Mouse (Mus musculus): ENCODE results near the gene Dnajc6. TPM values are rescaled to one million over a fixed set of nuclear protein-coding genes. Genes with fewer than 3 reads are reported as not detected.

Dnajc6 gene
- 2.6 and 3.3 TPM in 2 replicates for polyA plus RNA-seq (2016; fragmentation: Nextera tagmentation; extraction: Ambion mirVana)

DNA sequence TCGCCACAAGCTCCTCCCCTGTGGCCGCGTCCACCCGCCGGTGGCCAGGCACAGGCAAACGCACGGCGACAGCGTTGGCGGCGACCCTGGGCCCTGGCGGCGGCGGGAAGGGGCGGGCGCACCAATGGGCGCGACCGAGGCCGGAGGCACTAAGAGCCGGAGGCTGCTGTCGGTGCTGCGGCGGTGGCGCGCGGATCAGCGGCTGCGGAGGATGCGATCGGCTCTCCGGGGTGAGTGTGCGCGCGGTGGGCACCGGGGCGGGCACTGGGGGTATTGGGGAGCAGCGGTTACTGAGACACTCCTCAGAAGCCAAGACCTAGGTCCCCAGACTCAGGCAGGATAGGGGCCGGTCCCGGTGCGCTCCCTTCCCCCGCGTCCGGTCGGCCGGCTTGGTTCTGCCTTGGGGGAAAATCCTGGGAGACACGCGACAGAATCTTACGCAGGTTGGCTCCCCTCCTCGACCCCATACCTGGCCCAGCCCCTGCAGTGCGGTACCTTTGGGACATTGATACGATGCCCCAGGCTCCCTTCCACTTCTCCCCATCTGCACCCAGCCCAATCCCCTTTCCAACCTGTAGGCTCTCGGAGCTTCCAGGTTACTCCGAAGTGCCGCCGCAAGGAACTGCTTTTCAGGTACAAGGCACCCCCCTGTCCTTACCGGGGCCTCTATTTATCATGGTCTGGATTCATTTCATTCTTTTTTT is at the start of gene Dnajc6:
Dnajc6 (plus strand) TSS at position 115 of the 704 bp plus-strand sequence.
- Histone ChIP-seq H3K27me3 (peaks cover 30% of the 10 kb centered on the region), H3K9ac (peak within 1 kb of the TSS; percentile 47), H3K4me2 (replicated peaks) (peak within 1 kb of the TSS; percentile 99), H3K9me3 (no peaks in the 10 kb centered on the region), H3K36me3 (no peaks in the 10 kb centered on the region), H3K4me1 (peaks cover 14% of the 10 kb centered on the region; the same call in 1 of the 2 replicates), H3K27ac (no peak within 1 kb of the TSS), H3K4me3 (peak within 1 kb of the TSS; percentile 64)
- WGBS = under 1% methylated on average over 57 of the region's 57 CpGs
- peak; percentile 71; the same call in 1 of the 2 replicates for ATAC-seq (ENCODE audit: insufficient number of reproducible peaks, insufficient read depth, low FRiP score, low TSS enrichment)

DNA sequence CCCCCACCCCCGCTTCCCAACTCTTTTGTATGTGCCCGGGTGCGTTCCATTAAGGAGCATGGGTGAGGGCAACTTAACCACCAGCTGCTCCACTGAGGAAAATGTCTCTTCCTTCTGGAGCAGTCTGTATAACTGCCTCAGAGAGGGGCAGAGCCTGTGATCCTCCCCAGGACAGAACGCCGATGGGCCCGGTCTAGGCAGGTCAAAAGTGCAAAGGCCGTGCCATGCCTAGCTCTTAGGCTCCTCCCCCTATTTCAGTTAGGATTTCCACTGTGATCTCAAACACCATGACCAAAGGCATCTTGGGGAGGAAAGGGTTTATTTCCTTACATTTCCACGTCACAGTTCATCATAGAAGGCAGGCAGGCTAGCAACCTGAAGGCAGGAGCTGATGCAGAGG is 47.7 kb upstream of the Dnajc6 start:
- Histone ChIP-seq H3K27ac (no peak overlapping the region), H3K36me3 (no peaks in the 10 kb centered on the region), H3K9me3 (no peaks in the 10 kb centered on the region), H3K4me3 (no peak overlapping the region), H3K9ac (no peak overlapping the region), H3K4me2 (replicated peaks) (no peak overlapping the region), H3K4me1 (no peaks in the 10 kb centered on the region), H3K27me3 (no peaks in the 10 kb centered on the region)
- WGBS = 79% methylated on average over 8 of the region's 8 CpGs
- ATAC-seq (ENCODE audit: insufficient number of reproducible peaks, insufficient read depth, low FRiP score, low TSS enrichment) = no peak

DNA sequence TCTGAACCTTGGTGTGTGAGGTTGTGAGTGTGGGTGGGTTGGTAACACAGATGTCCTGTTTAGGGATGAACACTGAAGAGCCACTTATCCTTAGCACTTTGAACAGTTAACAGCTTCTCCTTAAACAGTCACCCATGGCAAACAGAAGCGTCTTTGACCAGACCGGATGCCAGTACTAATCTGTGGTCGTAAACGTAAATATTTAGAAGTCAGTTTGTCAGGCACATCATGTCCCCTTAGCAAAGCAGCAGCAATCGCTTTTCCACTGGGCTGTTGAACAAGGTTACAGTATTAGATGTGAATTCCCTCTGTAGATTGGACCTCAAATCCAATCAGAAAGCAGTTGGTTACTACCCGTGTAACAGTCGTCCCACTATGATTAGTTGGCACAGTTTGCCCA is 47.1 kb upstream of the Dnajc6 start:
- WGBS = 86% methylated on average over 7 of the region's 7 CpGs
- Histone ChIP-seq H3K27me3 (no peaks in the 10 kb centered on the region), H3K27ac (no peak overlapping the region), H3K9ac (no peak overlapping the region), H3K4me2 (replicated peaks) (no peak overlapping the region), H3K4me1 (no peaks in the 10 kb centered on the region), H3K36me3 (no peaks in the 10 kb centered on the region), H3K9me3 (no peaks in the 10 kb centered on the region), H3K4me3 (no peak overlapping the region)
- no peak for ATAC-seq (ENCODE audit: insufficient number of reproducible peaks, insufficient read depth, low FRiP score, low TSS enrichment)

DNA sequence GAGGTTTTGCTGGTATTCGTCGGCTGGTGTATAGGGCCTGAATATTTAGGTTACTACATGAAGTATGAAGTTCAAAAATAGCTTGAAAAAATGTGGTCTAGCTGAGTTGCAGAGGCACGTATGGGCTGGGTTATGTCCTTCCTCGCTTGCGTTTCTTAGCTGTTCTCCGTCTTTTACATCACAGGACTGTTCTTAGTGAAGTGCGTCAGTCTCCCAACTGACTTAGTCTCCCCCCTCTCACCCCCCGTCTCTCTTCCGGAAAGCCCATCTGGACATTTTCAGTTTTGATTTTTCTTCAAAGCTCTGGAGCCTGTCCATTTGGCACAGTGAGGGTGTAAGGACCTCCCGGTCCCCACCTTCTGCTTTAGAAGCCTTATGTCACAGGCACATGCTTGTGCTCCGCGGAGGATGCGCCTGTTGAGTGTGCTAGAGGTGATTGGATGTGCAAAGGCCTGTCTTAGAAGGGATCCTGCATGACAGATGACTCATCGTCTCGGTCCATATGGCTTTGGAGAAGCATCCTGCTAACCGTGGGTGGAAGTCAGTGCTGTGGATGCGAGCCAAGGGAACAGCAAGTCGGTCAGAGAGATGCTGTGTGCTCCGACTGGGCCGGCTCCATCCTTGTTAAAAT is 46.2 kb upstream of the Dnajc6 start:
- 87% methylated on average over 20 of the region's 20 CpGs for WGBS
- Histone ChIP-seq H3K27ac (no peak overlapping the region), H3K4me1 (no peaks in the 10 kb centered on the region), H3K36me3 (no peaks in the 10 kb centered on the region), H3K9me3 (no peaks in the 10 kb centered on the region), H3K4me2 (replicated peaks) (no peak overlapping the region), H3K9ac (no peak overlapping the region), H3K27me3 (no peaks in the 10 kb centered on the region), H3K4me3 (no peak overlapping the region)
- no peak for ATAC-seq (ENCODE audit: insufficient number of reproducible peaks, insufficient read depth, low FRiP score, low TSS enrichment)

DNA sequence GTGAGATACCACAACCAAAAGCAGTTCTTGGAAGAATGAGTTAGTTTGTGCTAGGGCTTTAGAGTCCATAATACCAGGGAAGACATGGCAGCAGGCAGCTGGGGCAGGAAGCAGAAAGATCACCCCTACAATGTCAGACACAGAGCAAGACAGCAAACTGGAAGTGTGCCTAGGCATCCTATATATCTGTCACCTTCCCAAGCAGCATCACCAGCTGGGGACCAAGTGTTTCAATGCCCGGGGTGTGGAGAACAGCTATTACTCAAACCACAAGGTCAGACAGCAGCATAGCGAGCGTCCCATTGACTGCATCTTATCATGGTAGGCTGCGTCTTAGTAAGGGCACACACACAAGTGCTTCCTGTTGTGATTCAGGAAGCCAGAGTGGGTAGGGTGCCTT is 45.4 kb upstream of the Dnajc6 start:
- Histone ChIP-seq H3K4me3 (no peak overlapping the region), H3K4me1 (no peaks in the 10 kb centered on the region), H3K36me3 (no peaks in the 10 kb centered on the region), H3K9ac (no peak overlapping the region), H3K4me2 (replicated peaks) (no peak overlapping the region), H3K9me3 (no peaks in the 10 kb centered on the region), H3K27ac (no peak overlapping the region), H3K27me3 (no peaks in the 10 kb centered on the region)
- ATAC-seq (ENCODE audit: insufficient number of reproducible peaks, insufficient read depth, low FRiP score, low TSS enrichment) = no peak
- 88% methylated on average over 4 of the region's 4 CpGs for WGBS

DNA sequence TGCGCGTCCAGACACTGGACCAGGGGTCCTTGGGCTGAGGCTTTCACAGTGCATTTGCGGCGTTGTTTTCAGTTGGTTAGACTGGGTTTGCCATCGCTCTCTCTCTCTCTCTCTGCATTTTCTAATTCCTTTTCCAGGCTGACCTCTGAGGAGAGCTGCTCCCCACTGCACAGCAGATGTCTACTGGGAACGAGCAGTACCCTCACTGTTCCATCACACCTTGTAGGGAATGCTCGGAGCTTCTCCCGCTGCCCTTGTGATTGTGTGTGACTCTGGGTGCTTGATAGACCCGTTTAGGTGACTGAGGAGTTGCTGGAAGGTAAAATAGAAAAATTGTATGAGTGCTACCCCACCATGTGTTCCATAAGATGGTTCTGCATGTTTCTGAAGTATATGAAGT is 43.6 kb upstream of the Dnajc6 start:
- Histone ChIP-seq H3K27ac (no peak overlapping the region), H3K4me1 (no peaks in the 10 kb centered on the region; the same call in 1 of the 2 replicates), H3K36me3 (no peaks in the 10 kb centered on the region), H3K9ac (no peak overlapping the region), H3K4me2 (replicated peaks) (no peak overlapping the region), H3K27me3 (no peaks in the 10 kb centered on the region), H3K4me3 (no peak overlapping the region), H3K9me3 (no peaks in the 10 kb centered on the region)
- 89% methylated on average over 9 of the region's 9 CpGs for WGBS
- no peak for ATAC-seq (ENCODE audit: insufficient number of reproducible peaks, insufficient read depth, low FRiP score, low TSS enrichment)

DNA sequence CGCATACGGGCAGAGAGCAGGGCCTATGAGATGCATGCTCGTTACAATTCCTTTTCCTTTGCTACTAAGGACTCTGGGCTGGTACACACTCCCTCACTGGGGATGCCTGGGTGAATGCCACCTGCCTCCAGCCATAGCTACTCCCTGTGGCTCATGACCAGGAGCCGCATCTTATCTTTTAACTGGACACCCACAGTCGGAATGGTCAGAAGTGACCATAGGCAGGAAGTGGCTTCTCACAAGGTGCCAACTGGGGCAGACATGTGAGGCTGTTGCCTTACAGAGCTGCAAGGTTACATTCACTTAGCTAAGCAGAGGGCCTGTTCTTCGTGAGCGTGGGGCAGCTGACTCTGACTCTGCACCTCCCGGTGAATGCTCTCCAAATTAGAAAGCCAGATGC is 39.3 kb upstream of the Dnajc6 start:
- ATAC-seq (ENCODE audit: insufficient number of reproducible peaks, insufficient read depth, low FRiP score, low TSS enrichment) = no peak
- Histone ChIP-seq H3K27me3 (no peaks in the 10 kb centered on the region), H3K4me1 (no peaks in the 10 kb centered on the region; the same call in 1 of the 2 replicates), H3K9me3 (no peaks in the 10 kb centered on the region), H3K4me2 (replicated peaks) (no peak overlapping the region), H3K36me3 (no peaks in the 10 kb centered on the region), H3K27ac (no peak overlapping the region), H3K9ac (no peak overlapping the region), H3K4me3 (no peak overlapping the region)
- 86% methylated on average over 8 of the region's 8 CpGs for WGBS

DNA sequence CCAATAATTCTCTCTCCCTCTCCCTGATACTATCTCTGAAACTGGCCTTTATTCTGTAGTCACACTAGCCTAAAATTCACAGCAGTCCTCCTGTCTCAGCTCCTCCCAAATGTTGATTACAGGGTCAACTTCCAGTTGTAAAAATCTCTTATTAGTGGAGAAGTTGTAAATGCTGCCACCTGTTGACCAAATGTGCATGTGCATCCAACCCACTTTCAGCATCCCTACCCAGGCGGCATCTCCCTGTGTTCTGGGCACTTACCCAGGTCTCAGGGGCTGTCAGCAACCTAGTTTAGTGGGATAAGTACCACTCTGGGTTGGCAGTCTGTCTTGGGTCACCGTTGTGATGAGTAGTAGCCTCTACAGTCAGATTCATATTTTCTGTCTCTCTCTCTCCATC is 38.1 kb upstream of the Dnajc6 start:
- no peak overlapping the region for H3K9ac ChIP-seq
- ATAC-seq (ENCODE audit: insufficient number of reproducible peaks, insufficient read depth, low FRiP score, low TSS enrichment) = no peak
- no peaks in the 10 kb centered on the region; the same call in 1 of the 2 replicates for H3K4me1 ChIP-seq
- H3K36me3 ChIP-seq = no peaks in the 10 kb centered on the region
- no peak overlapping the region for H3K27ac ChIP-seq
- H3K9me3 ChIP-seq = no peaks in the 10 kb centered on the region
- no peak overlapping the region for H3K4me3 ChIP-seq
- H3K4me2 ChIP-seq (replicated peaks) = no peak overlapping the region
- no peaks in the 10 kb centered on the region for H3K27me3 ChIP-seq
- WGBS = 63% methylated on average over 2 of the region's 2 CpGs

DNA sequence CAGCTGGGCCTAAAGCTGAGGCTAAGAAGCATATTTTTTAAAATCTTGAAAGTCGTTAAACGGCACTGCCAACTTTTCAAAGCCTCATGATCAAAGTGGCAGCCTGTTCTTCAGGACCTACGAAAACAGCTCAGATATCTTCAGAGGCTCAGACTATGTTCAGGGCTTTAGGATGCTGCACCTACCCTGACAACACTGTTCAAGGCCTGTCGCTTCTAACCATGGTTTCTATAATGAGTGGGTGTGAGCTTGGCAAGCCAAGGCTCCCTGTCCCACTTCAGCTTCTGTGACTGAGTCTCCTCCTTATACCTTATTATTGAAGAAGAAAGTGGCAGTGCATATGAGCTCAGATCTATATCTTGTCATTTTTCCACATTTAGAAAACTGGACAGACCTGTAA is 37.1 kb upstream of the Dnajc6 start:
- H3K9me3 ChIP-seq = no peaks in the 10 kb centered on the region
- H3K4me3 ChIP-seq = no peak overlapping the region
- H3K36me3 ChIP-seq = no peaks in the 10 kb centered on the region
- no peaks in the 10 kb centered on the region for H3K27me3 ChIP-seq
- no peak overlapping the region for H3K27ac ChIP-seq
- ATAC-seq (ENCODE audit: insufficient number of reproducible peaks, insufficient read depth, low FRiP score, low TSS enrichment) = no peak
- no peaks in the 10 kb centered on the region; the same call in 1 of the 2 replicates for H3K4me1 ChIP-seq
- 87% methylated on average over 4 of the region's 4 CpGs for WGBS
- H3K4me2 ChIP-seq (replicated peaks) = no peak overlapping the region
- no peak overlapping the region for H3K9ac ChIP-seq

DNA sequence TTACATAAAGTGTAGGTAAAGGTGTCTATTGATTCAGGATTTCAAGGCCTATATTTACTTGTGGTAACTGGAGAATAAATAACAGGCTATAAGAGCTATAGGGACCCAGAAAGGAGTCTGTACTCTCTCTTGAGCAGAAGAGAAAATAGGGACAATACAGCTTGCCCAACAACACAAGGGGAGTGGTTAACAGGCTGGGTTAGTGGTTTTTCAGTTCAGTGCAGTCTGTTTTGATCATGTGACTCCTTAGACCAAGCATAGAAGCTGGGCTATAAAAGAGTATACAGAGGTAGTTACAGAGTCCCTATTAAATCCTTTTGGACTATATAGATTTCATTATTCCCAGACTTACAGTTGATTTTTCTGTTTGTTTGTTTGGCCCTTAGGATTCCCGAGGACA is 36.3 kb upstream of the Dnajc6 start:
- no peak overlapping the region for H3K4me2 ChIP-seq (replicated peaks)
- H3K4me3 ChIP-seq = no peak overlapping the region
- no peaks in the 10 kb centered on the region for H3K27me3 ChIP-seq
- H3K27ac ChIP-seq = no peak overlapping the region
- no peak for ATAC-seq (ENCODE audit: insufficient number of reproducible peaks, insufficient read depth, low FRiP score, low TSS enrichment)
- H3K9me3 ChIP-seq = no peaks in the 10 kb centered on the region
- H3K4me1 ChIP-seq = no peaks in the 10 kb centered on the region; the same call in 1 of the 2 replicates
- no peaks in the 10 kb centered on the region for H3K36me3 ChIP-seq
- H3K9ac ChIP-seq = no peak overlapping the region
- 89% methylated on average over 1 of the region's 1 CpGs for WGBS

DNA sequence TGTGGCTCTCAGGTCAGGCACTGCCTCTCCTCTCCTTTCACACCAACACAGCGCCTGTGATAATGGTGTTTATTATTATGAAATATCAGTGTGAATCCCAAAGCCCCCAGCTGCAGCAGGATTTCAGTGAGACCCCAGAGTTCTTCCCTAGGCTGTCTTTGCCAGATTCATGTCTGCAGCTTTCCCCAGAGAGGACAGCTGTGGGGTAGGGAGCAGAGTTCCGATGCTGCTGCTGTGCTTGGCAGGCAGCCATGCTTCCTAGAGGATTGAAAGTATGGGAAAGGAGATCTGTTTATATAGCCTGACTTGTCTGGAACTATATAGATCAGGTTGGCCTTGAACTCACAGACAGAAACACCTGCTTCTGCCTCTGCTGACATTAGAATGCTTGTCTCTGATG is 34.4 kb upstream of the Dnajc6 start:
- H3K9me3 ChIP-seq = no peaks in the 10 kb centered on the region
- H3K27ac ChIP-seq = no peak overlapping the region
- H3K4me2 ChIP-seq (replicated peaks) = no peak overlapping the region
- H3K4me3 ChIP-seq = no peak overlapping the region
- no peak overlapping the region for H3K9ac ChIP-seq
- no peaks in the 10 kb centered on the region for H3K27me3 ChIP-seq
- no peaks in the 10 kb centered on the region; the same call in 1 of the 2 replicates for H3K4me1 ChIP-seq
- WGBS = 63% methylated on average over 2 of the region's 2 CpGs
- H3K36me3 ChIP-seq = no peaks in the 10 kb centered on the region
- no peak for ATAC-seq (ENCODE audit: insufficient number of reproducible peaks, insufficient read depth, low FRiP score, low TSS enrichment)

DNA sequence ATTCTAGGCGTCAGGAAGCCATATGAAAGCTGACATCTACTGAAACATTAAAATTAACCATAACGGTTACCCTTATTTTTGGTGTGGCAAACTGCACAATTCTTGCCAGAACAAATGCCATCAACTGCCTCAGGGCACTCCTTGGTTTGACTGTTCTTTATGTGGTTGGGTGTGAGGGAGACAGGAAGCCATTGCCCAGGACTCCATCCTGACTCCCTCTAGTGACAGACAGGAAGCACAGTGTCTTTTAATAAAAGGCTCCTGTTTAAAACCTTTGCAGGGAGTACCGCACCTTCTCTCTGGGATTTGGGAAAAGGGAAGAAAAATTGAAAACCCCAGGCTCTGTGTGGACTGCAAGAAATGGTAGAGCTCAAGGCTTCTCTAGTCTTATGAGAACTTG is 30.2 kb upstream of the Dnajc6 start:
- H3K4me3 ChIP-seq = no peak overlapping the region
- no peaks in the 10 kb centered on the region for H3K27me3 ChIP-seq
- no peak overlapping the region for H3K4me2 ChIP-seq (replicated peaks)
- no peaks in the 10 kb centered on the region for H3K9me3 ChIP-seq
- H3K36me3 ChIP-seq = no peaks in the 10 kb centered on the region
- H3K9ac ChIP-seq = no peak overlapping the region
- 52% methylated on average over 3 of the region's 3 CpGs for WGBS
- no peaks in the 10 kb centered on the region for H3K4me1 ChIP-seq
- no peak for ATAC-seq (ENCODE audit: insufficient number of reproducible peaks, insufficient read depth, low FRiP score, low TSS enrichment)
- no peak overlapping the region for H3K27ac ChIP-seq

All from embryonic facial prominence, embryonic 12.5 days (tissue).